ENCODE assay signal across 19 mouse cellular contexts in the genomic region with DNA sequence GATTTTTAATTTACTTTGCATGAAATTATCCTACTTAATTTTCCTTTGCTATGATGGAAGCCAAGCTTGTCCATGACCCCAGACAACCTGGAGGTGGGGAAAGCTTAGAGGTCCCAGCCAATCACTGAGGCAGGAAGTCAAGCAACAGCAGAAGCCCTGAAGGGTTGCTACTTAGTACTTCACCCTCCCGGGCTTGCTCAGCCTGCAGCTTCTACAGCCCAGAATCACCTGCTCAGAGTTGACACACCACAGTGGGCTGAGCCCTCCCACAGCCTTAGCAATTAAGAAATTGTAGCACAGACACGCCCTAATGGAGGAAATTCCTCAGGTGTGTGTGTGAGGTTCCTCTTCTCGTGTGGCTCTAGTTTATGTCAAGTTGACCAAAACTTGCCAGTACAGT.
DNase-seq lines count a peak whose midpoint lies in the region; ATAC-seq and TF ChIP-seq lines count a peak whose summit lies in the region.
"Had no signal": no experiment of that assay in that cellular context is flagged by ENCODE, and none has a peak within 500 bp of the region (broad histone marks: within the 10 kb centered on the region; RNA-seq: fewer than 3 reads in every experiment).

No protein-coding gene starts in this region.

- H3K4me3 ChIP-seq in intestine, embryonic 14.5 days (ENCODE audit: low read depth, low read length) = no peak overlapping the region
- no peak overlapping the region for H3K4me3 ChIP-seq in intestine, postnatal 0 days (ENCODE audit: low read depth, low read length)
- H3K4me3 ChIP-seq in kidney, embryonic 16.5 days (ENCODE audit: low read length) = no peak overlapping the region
- H3K4me3 ChIP-seq in stomach, embryonic 15.5 days (replicated peaks) = no peak overlapping the region
- H3K4me3 ChIP-seq: hindbrain, embryonic 15.5 days; midbrain, embryonic 13.5 days had no signal

- H3K27me3 ChIP-seq in intestine, embryonic 14.5 days (replicated peaks; ENCODE audit: control insufficient read depth, insufficient read depth, low read length) = no peaks in the 10 kb centered on the region
- no peaks in the 10 kb centered on the region for H3K27me3 ChIP-seq in intestine, postnatal 0 days (replicated peaks; ENCODE audit: control insufficient read depth, insufficient read depth, low read length)
- no peaks in the 10 kb centered on the region for H3K27me3 ChIP-seq in kidney, embryonic 16.5 days (ENCODE audit: insufficient read depth, low read length)
- H3K27me3 ChIP-seq in stomach, embryonic 15.5 days (replicated peaks) = no peaks in the 10 kb centered on the region
- H3K27me3 ChIP-seq: hindbrain, embryonic 15.5 days; midbrain, embryonic 13.5 days had no signal

- no peaks in the 10 kb centered on the region for H3K36me3 ChIP-seq in intestine, embryonic 14.5 days (ENCODE audit: control insufficient read depth, insufficient read depth, low read length)
- no peaks in the 10 kb centered on the region for H3K36me3 ChIP-seq in intestine, postnatal 0 days (ENCODE audit: control insufficient read depth, insufficient read depth)
- H3K36me3 ChIP-seq in kidney, embryonic 16.5 days (ENCODE audit: insufficient read depth, low read length) = no peaks in the 10 kb centered on the region
- H3K36me3 ChIP-seq in stomach, embryonic 15.5 days = no peaks in the 10 kb centered on the region
- H3K36me3 ChIP-seq: hindbrain, embryonic 15.5 days; midbrain, embryonic 13.5 days had no signal

- no peak for TF ChIP-seq CTCF in intestine, postnatal 0 days (IDR thresholded peaks at IDR 0.05; ENCODE audit: low read depth)

- no peak overlapping the region for H3K4me2 ChIP-seq in intestine, embryonic 14.5 days (ENCODE audit: low read length)
- no peak overlapping the region for H3K4me2 ChIP-seq in intestine, postnatal 0 days (replicated peaks; ENCODE audit: low read depth)
- no peak overlapping the region for H3K4me2 ChIP-seq in kidney, embryonic 16.5 days (replicated peaks; ENCODE audit: low read depth, low read length)
- no peak overlapping the region for H3K4me2 ChIP-seq in stomach, embryonic 15.5 days
- H3K4me2 ChIP-seq: heart, embryonic 11.5 days; hindbrain, embryonic 15.5 days; midbrain, embryonic 13.5 days had no signal

- H3K4me1 ChIP-seq in intestine, embryonic 14.5 days (replicated peaks; ENCODE audit: control insufficient read depth, insufficient read depth, low read length) = no peaks in the 10 kb centered on the region
- no peaks in the 10 kb centered on the region for H3K4me1 ChIP-seq in intestine, postnatal 0 days (replicated peaks; ENCODE audit: control insufficient read depth, insufficient read depth, low read length)
- 0 out of 2 replicates have a peak, but pooled peaks cover 5% of the 10 kb centered on the region for H3K4me1 ChIP-seq in kidney, embryonic 16.5 days (ENCODE audit: insufficient read depth, low read length)
- H3K4me1 ChIP-seq in stomach, embryonic 15.5 days = no peaks in the 10 kb centered on the region
- H3K4me1 ChIP-seq: hindbrain, embryonic 15.5 days; midbrain, embryonic 13.5 days had no signal

- no peak; the same call in 1 of the 2 replicates for ATAC-seq in intestine, embryonic 14.5 days (replicated peaks; ENCODE audit: low FRiP score, low TSS enrichment, low read depth)
- no peak for ATAC-seq in intestine, postnatal 0 days
- ATAC-seq in kidney, embryonic 16.5 days (ENCODE audit: low FRiP score, low TSS enrichment) = peak; percentile 70; the same call in 1 of the 2 replicates
- peak; percentile 65; the same call in 1 of the 2 replicates for ATAC-seq in stomach, embryonic 15.5 days (ENCODE audit: insufficient read depth, low FRiP score, low read depth)
- ATAC-seq in granulocyte monocyte progenitor cell, adult 5-6 weeks (replicated peaks; ENCODE audit: poor library complexity, severe bottlenecking) = no peak
- ATAC-seq: liver, postnatal 0 days; midbrain, embryonic 13.5 days had no signal

- WGBS in intestine, embryonic 14.5 days = 59% methylated on average over 3 of the region's 3 CpGs
- 34% methylated on average over 3 of the region's 3 CpGs for WGBS in intestine, postnatal 0 days
- 46% methylated on average over 3 of the region's 3 CpGs for WGBS in kidney, embryonic 16.5 days
- 47% methylated on average over 3 of the region's 3 CpGs for WGBS in stomach, embryonic 15.5 days

- intact Hi-C loops in left cerebral cortex, postnatal 36 days (cut with DNase I) = no loop called here

- no peaks in the 10 kb centered on the region for H3K9me3 ChIP-seq in intestine, embryonic 14.5 days (ENCODE audit: control insufficient read depth, low read length)
- H3K9me3 ChIP-seq in intestine, postnatal 0 days (ENCODE audit: control insufficient read depth) = no peaks in the 10 kb centered on the region
- peaks cover 3% of the 10 kb centered on the region; the same call in 1 of the 2 replicates for H3K9me3 ChIP-seq in kidney, embryonic 16.5 days (ENCODE audit: low read length)
- H3K9me3 ChIP-seq in stomach, embryonic 15.5 days = no peaks in the 10 kb centered on the region
- H3K9me3 ChIP-seq: hindbrain, embryonic 15.5 days; midbrain, embryonic 13.5 days had no signal

- peak; percentile 45 for DNase-seq in intestine, embryonic 14.5 days (ENCODE audit: low spot score)
- DNase-seq in ZHBTc4 (ENCODE audit: low read depth, low spot score) = peak; percentile 45
- no peak for DNase-seq in right cerebral cortex, adult 18-20 months
- DNase-seq in left cerebral cortex, postnatal 36 days (ENCODE audit: low spot score in 2 of 2) = no peak
- DNase-seq: cerebellum, adult 9-10 months; gastrocnemius, postnatal 25 days; heart, postnatal 36 days; layer of hippocampus, postnatal 36 days; liver; liver, postnatal 0 days; thymus, postnatal 36 days had no signal

- no peak overlapping the region for H3K27ac ChIP-seq in intestine, embryonic 14.5 days (ENCODE audit: low read depth)
- H3K27ac ChIP-seq in intestine, postnatal 0 days (ENCODE audit: low read depth, low read length) = no peak overlapping the region
- H3K27ac ChIP-seq in kidney, embryonic 16.5 days (ENCODE audit: low read length) = peak overlapping the region; percentile 41; the same call in 1 of the 2 replicates
- H3K27ac ChIP-seq in stomach, embryonic 15.5 days = peak overlapping the region; percentile 36; the same call in 1 of the 2 replicates
- H3K27ac ChIP-seq: hindbrain, embryonic 15.5 days; macrophage; midbrain, embryonic 13.5 days had no signal

- no peak overlapping the region for H3K9ac ChIP-seq in intestine, embryonic 14.5 days (ENCODE audit: low read length)
- no peak overlapping the region for H3K9ac ChIP-seq in intestine, postnatal 0 days (ENCODE audit: low read depth, low read length)
- H3K9ac ChIP-seq in kidney, embryonic 16.5 days (replicated peaks; ENCODE audit: low read length) = no peak overlapping the region
- no peak overlapping the region for H3K9ac ChIP-seq in stomach, embryonic 15.5 days
- H3K9ac ChIP-seq: hindbrain, embryonic 15.5 days; liver, postnatal 0 days; midbrain, embryonic 13.5 days had no signal

Comparison
In these comparisons a context has a peak if more than half of its experiments do, and no peak if none do; other contexts are left out.
1. ATAC-seq: peak in kidney, embryonic 16.5 days (single experiment) and stomach, embryonic 15.5 days (single experiment); none in intestine, embryonic 14.5 days (single experiment), intestine, postnatal 0 days (single experiment) and granulocyte monocyte progenitor cell, adult 5-6 weeks (single experiment).
2. DNase-seq: peak in intestine, embryonic 14.5 days (single experiment) and ZHBTc4 (single experiment); none in right cerebral cortex, adult 18-20 months (single experiment) and left cerebral cortex, postnatal 36 days (0 of 2).
3. H3K27ac ChIP-seq: peak in kidney, embryonic 16.5 days (single experiment) and stomach, embryonic 15.5 days (single experiment); none in intestine, embryonic 14.5 days (single experiment) and intestine, postnatal 0 days (single experiment).